Mouse (Mus musculus) left cerebral cortex, postnatal 4 days (tissue): ENCODE data around the gene E130218I03Rik. TPM values are rescaled to one million over a fixed set of nuclear protein-coding genes. Genes with fewer than 3 reads are reported as not detected.

Experiments used
- DNase-seq: peaks from one replicate; pipeline ENCODE4 v3.0.0-alpha.2; 2022
- intact Hi-C: fragments of 180-260 bp; cut with DNase I; formaldehyde crosslinking; loops from one replicate; pipeline ENCODE4 v1.15.1; 2025
- total RNA-seq, 2 experiments: library from RNA; stranded (reverse); gene quantifications; 2 replicates each; pipeline ENCODE4 v1.2.3; 2021

The E130218I03Rik gene
- total RNA-seq, 2 experiments from 2014 or later = not detected

GRCm38 (mm10) chr4:134284942-134285341, 41.5 kb downstream of the E130218I03Rik start:
- intact Hi-C loops = no loop called here
- no peak for DNase-seq

GRCm38 (mm10) chr4:134286226-134287167, 43.0 kb downstream of the E130218I03Rik start:
- peak; percentile 43 for DNase-seq
- intact Hi-C loops = no loop called here

GRCm38 (mm10) chr4:134287168-134287564, 43.7 kb downstream of the E130218I03Rik start:
- DNase-seq = peak; percentile 96
- intact Hi-C loops = no loop called here

- intact Hi-C loops = no loop called here
- DNase-seq = peak; percentile 85
Observed at GRCm38 (mm10) chr4:134287575-134288025, 44.1 kb downstream of the E130218I03Rik start, which contains the start of gene Pdik1l. TSS of gene Pdik1l (minus strand) at chr4:134287895.

- DNase-seq = no peak
- intact Hi-C loops = no loop called here
Observed at GRCm38 (mm10) chr4:134288397-134289256, 45.2 kb downstream of the E130218I03Rik start.

GRCm38 (mm10) chr4:134292067-134292466, 48.6 kb downstream of the E130218I03Rik start:
- intact Hi-C loops = no loop called here
- peak; percentile 75 for DNase-seq

GRCm38 (mm10) chr4:134293061-134293691, 49.7 kb downstream of the E130218I03Rik start:
- DNase-seq = peak; percentile 30
- intact Hi-C loops = no loop called here

GRCm38 (mm10) chr4:134293692-134294163, 50.3 kb downstream of the E130218I03Rik start:
- no peak for DNase-seq
- intact Hi-C loops = no loop called here

Other genes with a start within 250 kb of the E130218I03Rik start
- gene Dhdds, start 242.7 kb upstream of the E130218I03Rik start, total RNA-seq = 10 to 100 TPM; 49.1 to 57.1 TPM
- not detected for gene Lin28a, start 224.8 kb upstream of the E130218I03Rik start, total RNA-seq
- gene Zfp683, start 189.8 kb upstream of the E130218I03Rik start, total RNA-seq = not detected
- 1 to 10 TPM; 5.8 to 8.5 TPM for gene Crybg2, start 182.8 kb upstream of the E130218I03Rik start, total RNA-seq
- 1 to 10 TPM; 1.1 to 1.6 TPM for gene Cd52, start 148.6 kb upstream of the E130218I03Rik start, total RNA-seq
- 10 to 100 TPM; 16.9 to 24.0 TPM for gene Ubxn11, start 141.1 kb upstream of the E130218I03Rik start, total RNA-seq
- 100 to 1,000 TPM; 214 to 231 TPM for gene Sh3bgrl3, start 114.9 kb upstream of the E130218I03Rik start, total RNA-seq
- 10 to 100 TPM; 11.2 to 17.0 TPM for gene Cep85, start 56.5 kb upstream of the E130218I03Rik start, total RNA-seq
- gene Gm7534, start 40.7 kb upstream of the E130218I03Rik start, total RNA-seq = not detected
- under 1 TPM in 1 of 2 experiments, not detected in 1; 0.34 TPM for gene Catsper4, start 16.3 kb upstream of the E130218I03Rik start, total RNA-seq
- under 1 TPM; 0.22 to 0.36 TPM for gene Cnksr1, start 5.3 kb upstream of the E130218I03Rik start, total RNA-seq
- gene Zfp593, start 1.9 kb downstream of the E130218I03Rik start, total RNA-seq = 10 to 100 TPM; 15.4 to 16.5 TPM
- not detected for gene Gm30191, start 3.3 kb downstream of the E130218I03Rik start, total RNA-seq
- 1 to 10 TPM; 7.5 to 8.4 TPM for gene Grrp1, start 10.4 kb downstream of the E130218I03Rik start, total RNA-seq
- 10 to 100 TPM; 36.9 to 39.7 TPM for gene Pdik1l, start 44.2 kb downstream of the E130218I03Rik start, total RNA-seq
- gene Trim63, start 71.5 kb downstream of the E130218I03Rik start, total RNA-seq = under 1 TPM; 0.44 to 0.46 TPM
- gene Slc30a2, start 99.5 kb downstream of the E130218I03Rik start, total RNA-seq = not detected
- gene Extl1, start 140.2 kb downstream of the E130218I03Rik start, total RNA-seq = 1 to 10 TPM; 3.9 to 4.1 TPM
- gene Pafah2, start 152.7 kb downstream of the E130218I03Rik start, total RNA-seq = 10 to 100 TPM; 12.7 to 14.1 TPM
- gene Stmn1, start 224.7 kb downstream of the E130218I03Rik start, total RNA-seq = 1,000 to 10,000 TPM; 3,425 to 3,590 TPM